Mouse (Mus musculus): ENCODE data around the gene Stmn3.

DNA sequence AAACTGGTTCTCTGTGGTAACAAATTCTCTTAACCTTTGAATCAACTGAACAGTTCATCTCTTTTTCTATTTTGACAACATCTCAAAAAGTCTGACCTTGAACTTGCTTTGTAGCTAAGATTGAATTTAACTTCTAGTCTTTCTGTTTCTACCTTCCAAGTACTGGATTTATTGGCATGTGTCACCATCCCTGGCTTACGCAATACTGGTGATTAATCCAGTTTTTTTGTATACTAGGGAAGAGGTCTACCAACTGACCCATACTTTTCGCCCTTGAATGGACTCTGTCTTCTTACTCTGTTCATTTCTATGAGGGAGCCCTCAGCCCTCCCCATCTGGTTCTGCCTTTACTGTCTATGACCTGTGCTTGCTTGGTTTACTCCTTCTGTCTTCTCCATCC, 11.8 kb upstream of the Stmn3 start:
- TF ChIP-seq GATA1 (IDR thresholded peaks at IDR 0.05; ENCODE audit: borderline replicate concordance, low read length) (no peak), FLI1 (IDR thresholded peaks at IDR 0.05; ENCODE audit: low read length) (no peak)
